Mouse (Mus musculus) cerebellum, adult 2 months (tissue): ENCODE data around the gene Slc44a1.

Experiments used
- CTCF ChIP-seq: fragments of 200-500 bp; IDR thresholded peaks from 2 replicates; pipeline ENCODE4 v1.5.1; 2011; ENCODE audit warnings: low read depth, mild to moderate bottlenecking, control low read depth, low read length, moderate library complexity, borderline replicate concordance; ENCODE audit not compliant: insufficient read depth
- POLR2A ChIP-seq: fragments of 200-500 bp; IDR thresholded peaks from 2 replicates; pipeline ENCODE4 v1.6.1; 2011; ENCODE audit warnings: low read length, control low read depth, borderline replicate concordance; ENCODE audit not compliant: insufficient read depth

DNA sequence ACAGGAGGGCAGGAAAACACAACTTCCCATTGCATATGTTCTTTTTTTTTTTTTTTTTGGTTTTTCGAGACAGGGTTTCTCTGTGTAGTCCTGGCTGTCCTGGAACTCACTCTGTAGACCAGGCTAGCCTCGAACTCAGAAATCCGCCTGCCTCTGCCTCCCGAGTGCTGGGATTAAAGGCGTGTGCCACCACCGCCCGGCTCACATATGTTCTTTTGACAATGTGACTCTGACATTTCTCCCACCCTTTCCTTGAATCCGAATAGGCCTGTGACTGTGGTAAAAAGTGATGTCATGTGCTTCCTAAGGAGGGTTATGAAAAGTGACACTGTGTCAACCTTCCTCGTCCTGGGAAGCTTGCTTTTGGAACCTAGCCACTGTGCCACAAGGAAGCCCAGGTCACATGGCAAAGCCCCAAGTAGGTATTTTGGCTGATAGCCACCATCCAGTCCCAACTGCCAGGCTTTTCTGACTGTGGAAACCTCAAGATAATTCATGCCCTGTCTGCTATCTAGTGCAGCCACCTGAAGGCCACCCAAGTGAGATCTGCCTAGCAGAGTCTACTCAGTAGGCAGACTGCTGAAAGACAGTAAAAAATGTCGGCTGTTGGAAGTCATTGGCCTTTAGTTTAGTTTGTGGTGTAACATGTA is 8.5 kb upstream of the Slc44a1 start:
- no peak for TF ChIP-seq POLR2A
- no peak for TF ChIP-seq CTCF
